9 mouse cellular contexts compared by ENCODE assay signal in genomic region chr12:82497866-82498631, GRCm38 (mm10).
DNase-seq lines count a peak whose midpoint lies in the region; ATAC-seq and TF ChIP-seq lines count a peak whose summit lies in the region.
"Had no signal": no experiment of that assay in that cellular context is flagged by ENCODE, and none has a peak within 500 bp of the region (broad histone marks: within the 10 kb centered on the region; RNA-seq: fewer than 3 reads in every experiment).

No protein-coding gene starts in this region.

- no peak overlapping the region for H3K27ac ChIP-seq in intestine, postnatal 0 days (ENCODE audit: low read depth, low read length)
- H3K27ac ChIP-seq in midbrain, postnatal 0 days (ENCODE audit: low read depth, low read length) = no peak overlapping the region
- H3K27ac ChIP-seq: liver, embryonic 15.5 days had no signal

- H3K9ac ChIP-seq in intestine, postnatal 0 days (ENCODE audit: low read depth, low read length) = no peak overlapping the region
- no peak overlapping the region for H3K9ac ChIP-seq in midbrain, postnatal 0 days (replicated peaks; ENCODE audit: low read length, poor library complexity, severe bottlenecking)
- H3K9ac ChIP-seq: liver, embryonic 15.5 days had no signal

- WGBS in intestine, postnatal 0 days = 45% methylated on average over 11 of the region's 11 CpGs
- WGBS in midbrain, postnatal 0 days = 18% methylated on average over 11 of the region's 11 CpGs

- H3K4me2 ChIP-seq in intestine, postnatal 0 days (replicated peaks; ENCODE audit: low read depth) = 0 out of 2 replicates have a peak overlapping the region, but pooled peaks have one; percentile 24
- peak overlapping the region; percentile 38 for H3K4me2 ChIP-seq in midbrain, postnatal 0 days (ENCODE audit: low read depth, low read length, poor library complexity, severe bottlenecking)
- H3K4me2 ChIP-seq: liver, embryonic 15.5 days had no signal

- TF ChIP-seq CTCF in intestine, postnatal 0 days (IDR thresholded peaks at IDR 0.05; ENCODE audit: low read depth) = peak; percentile 86
- peak; percentile 94 for TF ChIP-seq CTCF in midbrain, postnatal 0 days (IDR thresholded peaks at IDR 0.05)

- no peak for ATAC-seq in intestine, postnatal 0 days
- peak; percentile 69; the same call in 1 of the 2 replicates for ATAC-seq in midbrain, postnatal 0 days (ENCODE audit: low FRiP score)

- no peaks in the 10 kb centered on the region for H3K36me3 ChIP-seq in intestine, postnatal 0 days (ENCODE audit: control insufficient read depth, insufficient read depth)
- H3K36me3 ChIP-seq in midbrain, postnatal 0 days (ENCODE audit: insufficient read depth, low read length) = no peaks in the 10 kb centered on the region
- H3K36me3 ChIP-seq: liver, embryonic 15.5 days had no signal

- peak; percentile 17 for DNase-seq in gastrocnemius, adult 18-20 months (ENCODE audit: low spot score)
- DNase-seq in gastrocnemius, adult 8-10 months (ENCODE audit: low spot score in 2 of 2) = no peak
- peak; percentile 85 for DNase-seq in embryo, embryonic 10.5 days (ENCODE audit: low spot score)
- DNase-seq in gastrocnemius, postnatal 25 days = peak; percentile 16
- peak; percentile 65 to 85 for DNase-seq in left cerebral cortex, postnatal 25 days (ENCODE audit: low spot score in 2 of 2)
- peak; percentile 88 for DNase-seq in midbrain, postnatal 0 days (ENCODE audit: low spot score)
- DNase-seq in thymus, postnatal 36 days = no peak

- no peaks in the 10 kb centered on the region for H3K4me1 ChIP-seq in intestine, postnatal 0 days (replicated peaks; ENCODE audit: control insufficient read depth, insufficient read depth, low read length)
- no peaks in the 10 kb centered on the region for H3K4me1 ChIP-seq in midbrain, postnatal 0 days (ENCODE audit: insufficient read depth, low read length)
- H3K4me1 ChIP-seq: liver, embryonic 15.5 days had no signal

- H3K9me3 ChIP-seq in intestine, postnatal 0 days (ENCODE audit: control insufficient read depth) = no peaks in the 10 kb centered on the region
- no peaks in the 10 kb centered on the region for H3K9me3 ChIP-seq in midbrain, postnatal 0 days (ENCODE audit: low read length)
- H3K9me3 ChIP-seq: liver, embryonic 15.5 days had no signal

- intact Hi-C loops in left cerebral cortex, postnatal 25 days (cut with DNase I) = loop anchor here (1.0 to 5.0 kb wide), 3 partner anchors 109 to 521 kb away; no protein-coding TSS in a partner anchor

- no peaks in the 10 kb centered on the region for H3K27me3 ChIP-seq in intestine, postnatal 0 days (replicated peaks; ENCODE audit: control insufficient read depth, insufficient read depth, low read length)
- no peaks in the 10 kb centered on the region for H3K27me3 ChIP-seq in midbrain, postnatal 0 days (ENCODE audit: insufficient read depth, low read length)
- H3K27me3 ChIP-seq: liver, embryonic 15.5 days had no signal

- H3K4me3 ChIP-seq in intestine, postnatal 0 days (ENCODE audit: low read depth, low read length) = no peak overlapping the region
- H3K4me3 ChIP-seq in midbrain, postnatal 0 days (ENCODE audit: low read depth, low read length) = peak overlapping the region; percentile 24
- H3K4me3 ChIP-seq: liver, embryonic 15.5 days had no signal

Comparison
In these comparisons a context has a peak if more than half of its experiments do, and no peak if none do; other contexts are left out.
1. DNase-seq: peak in gastrocnemius, adult 18-20 months (single experiment), embryo, embryonic 10.5 days (single experiment), gastrocnemius, postnatal 25 days (single experiment), left cerebral cortex, postnatal 25 days (2 of 2) and midbrain, postnatal 0 days (single experiment); none in gastrocnemius, adult 8-10 months (0 of 2) and thymus, postnatal 36 days (0 of 2).